Mouse (Mus musculus): ENCODE measurements around the gene Ctnnd2. TPM values are rescaled to one million over a fixed set of nuclear protein-coding genes. Genes with fewer than 3 reads are reported as not detected.

The Ctnnd2 gene
- polyA plus RNA-seq, 1 experiment from 2014 or later: 0.91 TPM

DNA sequence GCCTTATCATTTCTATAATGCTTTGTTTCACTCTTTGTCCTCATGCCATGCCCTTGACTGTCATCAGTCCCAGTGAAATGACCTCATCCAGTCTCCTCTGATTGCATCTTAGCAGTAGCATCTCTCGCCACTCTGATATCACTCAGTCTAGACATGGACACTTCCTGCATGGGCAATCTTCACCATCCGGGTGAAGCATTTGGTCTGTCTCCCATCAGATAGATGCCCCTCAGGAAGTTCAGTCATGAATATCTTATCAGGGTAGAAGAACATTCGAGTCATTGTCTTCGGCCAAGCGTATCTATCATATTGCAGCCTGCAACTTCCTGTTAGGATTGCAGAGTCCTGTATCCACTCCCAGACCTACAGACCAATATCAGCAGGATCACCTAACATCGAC lies 523.5 kb downstream of the Ctnnd2 start:
- no peak for ATAC-seq (ENCODE audit: extremely low read depth, insufficient number of reproducible peaks, low FRiP score, low TSS enrichment)
- H3K36me3 ChIP-seq: no peaks in the 10 kb centered on the region

GRCm38 (mm10) chr15:30697356-30697755 lies 525.0 kb downstream of the Ctnnd2 start:
- 72% methylated on average over 5 of the region's 5 CpGs for WGBS
- ATAC-seq (ENCODE audit: extremely low read depth, insufficient number of reproducible peaks, low FRiP score, low TSS enrichment): no peak

More for the DNA sequence above, 523.5 kb downstream of the Ctnnd2 start:
- Histone ChIP-seq H3K27ac (replicated peaks) (no peak overlapping the region), H3K9me3 (no peaks in the 10 kb centered on the region), H3K9ac (no peak overlapping the region), H3K27me3 (replicated peaks) (no peaks in the 10 kb centered on the region), H3K4me1 (peaks cover 9% of the 10 kb centered on the region; the same call in 1 of the 2 replicates), H3K4me3 (no peak overlapping the region), H3K4me2 (no peak overlapping the region)
- 55% methylated on average over 6 of the region's 6 CpGs for WGBS

DNA sequence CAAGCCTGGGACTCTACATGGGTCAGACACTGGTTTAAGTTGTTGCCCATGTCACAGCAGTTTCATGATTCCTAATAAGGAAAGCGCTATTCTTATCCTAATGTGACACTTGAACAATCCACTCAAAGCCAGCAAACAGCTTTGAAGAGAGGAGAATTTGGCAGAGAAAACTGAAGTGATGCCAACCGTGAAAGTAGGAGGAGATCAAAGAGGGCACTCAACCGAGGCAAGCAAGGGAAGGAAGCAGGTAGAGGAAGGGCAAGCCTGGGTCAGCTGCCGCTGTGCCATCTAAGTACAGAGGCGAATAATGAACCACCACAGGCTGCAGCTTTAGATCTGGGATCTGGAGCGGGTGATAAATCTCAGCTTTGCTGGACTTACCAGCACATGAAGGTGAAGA lies 528.4 kb downstream of the Ctnnd2 start:
- no peak overlapping the region for H3K27ac ChIP-seq (replicated peaks)
- H3K27me3 ChIP-seq (replicated peaks): no peaks in the 10 kb centered on the region
- no peak overlapping the region for H3K4me2 ChIP-seq
- H3K9ac ChIP-seq: no peak overlapping the region
- no peaks in the 10 kb centered on the region for H3K36me3 ChIP-seq
- H3K4me1 ChIP-seq: peaks cover 12% of the 10 kb centered on the region; the same call in 1 of the 2 replicates
- no peak overlapping the region for H3K4me3 ChIP-seq
- ATAC-seq (ENCODE audit: extremely low read depth, insufficient number of reproducible peaks, low FRiP score, low TSS enrichment): no peak
- 58% methylated on average over 6 of the region's 6 CpGs for WGBS
- H3K9me3 ChIP-seq: no peaks in the 10 kb centered on the region

More at GRCm38 (mm10) chr15:30697356-30697755, 525.0 kb downstream of the Ctnnd2 start:
- no peak overlapping the region for H3K4me3 ChIP-seq
- peaks cover 13% of the 10 kb centered on the region; the same call in 1 of the 2 replicates for H3K4me1 ChIP-seq
- H3K4me2 ChIP-seq: no peak overlapping the region
- no peak overlapping the region for H3K9ac ChIP-seq
- H3K27me3 ChIP-seq (replicated peaks): no peaks in the 10 kb centered on the region
- no peaks in the 10 kb centered on the region for H3K36me3 ChIP-seq
- no peaks in the 10 kb centered on the region for H3K9me3 ChIP-seq
- H3K27ac ChIP-seq (replicated peaks): no peak overlapping the region

DNA sequence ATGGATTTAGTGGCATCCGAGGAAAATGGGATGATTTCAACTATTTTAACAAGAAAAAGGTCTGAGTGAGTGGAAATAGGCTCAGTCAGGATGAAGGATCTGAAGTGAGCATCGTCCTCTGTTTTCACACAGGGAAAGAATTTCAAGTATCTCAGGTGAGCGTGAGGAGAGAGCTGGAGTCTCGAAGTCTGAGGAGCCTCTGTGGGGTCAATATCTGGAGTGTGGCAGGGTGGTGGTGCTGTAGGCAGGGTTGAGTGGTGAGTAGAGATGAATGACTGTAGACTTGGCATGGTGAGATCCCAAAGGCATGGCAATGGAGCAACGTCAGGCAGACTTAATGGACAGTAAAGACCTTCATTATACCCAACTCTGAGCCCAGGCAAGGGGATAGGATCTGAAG lies 529.2 kb downstream of the Ctnnd2 start:
- Histone ChIP-seq H3K36me3 (no peaks in the 10 kb centered on the region), H3K4me3 (no peak overlapping the region), H3K27ac (replicated peaks) (no peak overlapping the region), H3K4me1 (peaks cover 9% of the 10 kb centered on the region; the same call in 1 of the 2 replicates), H3K9me3 (no peaks in the 10 kb centered on the region), H3K4me2 (no peak overlapping the region), H3K9ac (no peak overlapping the region), H3K27me3 (replicated peaks) (no peaks in the 10 kb centered on the region)
- 74% methylated on average over 5 of the region's 5 CpGs for WGBS
- ATAC-seq (ENCODE audit: extremely low read depth, insufficient number of reproducible peaks, low FRiP score, low TSS enrichment): no peak

DNA sequence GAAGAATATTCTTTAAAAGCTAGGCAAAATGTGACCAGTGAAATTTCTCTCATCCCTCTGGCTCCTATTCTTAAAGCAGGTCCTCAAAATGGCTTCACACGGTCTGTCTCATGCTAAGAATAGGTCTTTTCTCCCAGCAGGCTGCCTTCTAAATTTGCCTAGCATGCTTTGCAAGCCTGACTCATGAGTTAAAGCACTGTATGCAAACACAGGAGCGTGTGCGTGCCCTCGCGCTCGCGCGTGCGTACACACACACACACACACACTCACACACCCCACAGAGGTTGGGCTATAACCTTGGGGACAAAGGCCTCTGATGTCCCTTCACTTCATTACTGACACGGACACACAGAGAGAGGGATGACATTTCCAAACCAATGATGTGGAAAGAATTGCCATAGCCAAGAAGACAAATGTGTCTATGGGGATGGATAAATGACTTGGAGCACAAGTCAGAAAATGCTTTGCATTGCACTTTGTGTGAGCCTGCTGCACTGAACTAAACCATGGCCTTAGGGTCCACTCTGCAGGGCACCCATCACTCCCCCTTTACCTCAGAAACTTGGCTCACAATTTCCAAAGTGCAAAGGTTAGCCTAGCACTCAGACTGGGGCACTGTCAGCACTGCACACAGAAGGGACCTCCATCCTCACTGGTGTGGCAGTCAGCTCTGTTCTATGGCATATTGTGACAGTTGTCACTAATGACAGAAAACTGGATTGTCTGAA lies 536.8 kb downstream of the Ctnnd2 start:
- no peak overlapping the region for H3K4me2 ChIP-seq
- WGBS: 85% methylated on average over 10 of the region's 10 CpGs
- H3K9me3 ChIP-seq: no peaks in the 10 kb centered on the region
- H3K36me3 ChIP-seq: no peaks in the 10 kb centered on the region
- no peak overlapping the region for H3K4me3 ChIP-seq
- H3K4me1 ChIP-seq: no peaks in the 10 kb centered on the region
- no peak for ATAC-seq (ENCODE audit: extremely low read depth, insufficient number of reproducible peaks, low FRiP score, low TSS enrichment)
- H3K9ac ChIP-seq: no peak overlapping the region
- no peak overlapping the region for H3K27ac ChIP-seq (replicated peaks)
- no peaks in the 10 kb centered on the region for H3K27me3 ChIP-seq (replicated peaks)

DNA sequence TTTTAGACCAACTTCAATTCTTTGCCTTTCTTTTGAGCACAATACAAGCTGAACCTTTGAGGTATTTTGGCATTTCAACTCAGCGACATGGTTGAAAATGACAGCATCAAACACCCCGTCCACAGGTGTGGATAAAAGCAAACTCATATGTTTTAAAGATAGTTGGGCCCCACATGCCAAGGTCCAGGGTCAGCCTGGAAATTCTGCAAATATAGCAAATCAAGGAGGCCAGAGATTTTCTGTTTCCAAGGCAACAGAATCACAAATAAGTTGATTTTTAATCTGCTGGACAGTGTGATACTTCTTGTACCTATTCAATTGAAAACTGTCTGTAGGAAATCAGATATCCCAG lies 537.3 kb downstream of the Ctnnd2 start:
- no peaks in the 10 kb centered on the region for H3K9me3 ChIP-seq
- no peak for ATAC-seq (ENCODE audit: extremely low read depth, insufficient number of reproducible peaks, low FRiP score, low TSS enrichment)
- no peaks in the 10 kb centered on the region for H3K27me3 ChIP-seq (replicated peaks)
- H3K4me1 ChIP-seq: no peaks in the 10 kb centered on the region
- H3K9ac ChIP-seq: no peak overlapping the region
- H3K27ac ChIP-seq (replicated peaks): no peak overlapping the region
- no peaks in the 10 kb centered on the region for H3K36me3 ChIP-seq
- no peak overlapping the region for H3K4me3 ChIP-seq
- 79% methylated on average over 2 of the region's 2 CpGs for WGBS
- no peak overlapping the region for H3K4me2 ChIP-seq

GRCm38 (mm10) chr15:30714823-30715222 lies 542.4 kb downstream of the Ctnnd2 start:
- ATAC-seq (ENCODE audit: extremely low read depth, insufficient number of reproducible peaks, low FRiP score, low TSS enrichment): no peak
- 79% methylated on average over 2 of the region's 2 CpGs for WGBS
- H3K9ac ChIP-seq: no peak overlapping the region
- no peaks in the 10 kb centered on the region for H3K4me1 ChIP-seq
- no peaks in the 10 kb centered on the region for H3K36me3 ChIP-seq
- H3K4me3 ChIP-seq: no peak overlapping the region
- no peaks in the 10 kb centered on the region for H3K27me3 ChIP-seq (replicated peaks)
- no peak overlapping the region for H3K27ac ChIP-seq (replicated peaks)
- no peaks in the 10 kb centered on the region for H3K9me3 ChIP-seq
- no peak overlapping the region for H3K4me2 ChIP-seq

- 56% methylated on average over 3 of the region's 3 CpGs for WGBS
- Histone ChIP-seq H3K36me3 (no peaks in the 10 kb centered on the region), H3K27ac (replicated peaks) (no peak overlapping the region), H3K4me2 (no peak overlapping the region), H3K4me1 (no peaks in the 10 kb centered on the region), H3K9ac (no peak overlapping the region), H3K4me3 (no peak overlapping the region), H3K27me3 (replicated peaks) (no peaks in the 10 kb centered on the region), H3K9me3 (no peaks in the 10 kb centered on the region)
- no peak for ATAC-seq (ENCODE audit: extremely low read depth, insufficient number of reproducible peaks, low FRiP score, low TSS enrichment)
Observed at GRCm38 (mm10) chr15:30718811-30719210, 546.4 kb downstream of the Ctnnd2 start.

DNA sequence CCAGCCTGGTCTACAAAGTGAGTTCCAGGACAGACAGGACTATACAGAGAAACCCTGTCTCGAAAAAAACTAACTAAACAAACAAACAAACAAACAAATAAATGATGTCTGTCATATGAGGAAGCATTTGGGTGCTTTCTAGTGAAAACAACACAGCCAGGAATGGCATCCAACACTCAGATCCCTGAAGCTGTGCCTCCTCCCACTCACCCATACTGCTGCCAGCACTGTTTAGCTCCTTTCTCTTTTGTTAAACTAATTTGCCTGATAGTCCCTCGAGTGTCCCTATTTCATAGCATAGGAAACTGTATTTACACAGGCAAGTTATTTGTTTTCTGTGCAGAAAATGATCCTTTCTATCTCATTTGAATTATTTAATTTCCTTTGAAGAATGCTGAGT lies 546.8 kb downstream of the Ctnnd2 start:
- Histone ChIP-seq H3K4me2 (no peak overlapping the region), H3K27me3 (replicated peaks) (no peaks in the 10 kb centered on the region), H3K27ac (replicated peaks) (no peak overlapping the region), H3K4me1 (no peaks in the 10 kb centered on the region), H3K9me3 (no peaks in the 10 kb centered on the region), H3K4me3 (no peak overlapping the region), H3K9ac (no peak overlapping the region), H3K36me3 (no peaks in the 10 kb centered on the region)
- no peak for ATAC-seq (ENCODE audit: extremely low read depth, insufficient number of reproducible peaks, low FRiP score, low TSS enrichment)
- WGBS: 64% methylated on average over 2 of the region's 2 CpGs

DNA sequence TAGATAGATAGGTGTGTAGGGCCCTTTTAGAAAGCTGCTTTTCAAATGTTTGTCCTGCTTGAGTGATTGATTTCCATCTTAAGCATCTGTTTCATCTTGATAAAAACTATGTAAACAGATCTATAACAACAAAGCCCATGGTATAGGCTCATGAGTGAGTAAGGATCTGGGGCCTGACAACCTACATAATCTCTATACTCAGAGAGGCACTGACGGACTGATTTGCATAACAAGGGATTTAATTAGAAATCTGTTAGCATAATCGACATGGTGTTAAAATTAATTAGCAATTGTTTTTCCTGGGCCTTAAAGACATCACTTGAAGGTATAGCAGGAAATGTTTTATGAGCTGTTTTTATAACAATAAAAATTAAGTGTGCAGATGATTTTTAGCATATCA lies 548.7 kb downstream of the Ctnnd2 start:
- ATAC-seq (ENCODE audit: extremely low read depth, insufficient number of reproducible peaks, low FRiP score, low TSS enrichment): no peak
- H3K4me3 ChIP-seq: no peak overlapping the region
- 66% methylated on average over 2 of the region's 2 CpGs for WGBS

DNA sequence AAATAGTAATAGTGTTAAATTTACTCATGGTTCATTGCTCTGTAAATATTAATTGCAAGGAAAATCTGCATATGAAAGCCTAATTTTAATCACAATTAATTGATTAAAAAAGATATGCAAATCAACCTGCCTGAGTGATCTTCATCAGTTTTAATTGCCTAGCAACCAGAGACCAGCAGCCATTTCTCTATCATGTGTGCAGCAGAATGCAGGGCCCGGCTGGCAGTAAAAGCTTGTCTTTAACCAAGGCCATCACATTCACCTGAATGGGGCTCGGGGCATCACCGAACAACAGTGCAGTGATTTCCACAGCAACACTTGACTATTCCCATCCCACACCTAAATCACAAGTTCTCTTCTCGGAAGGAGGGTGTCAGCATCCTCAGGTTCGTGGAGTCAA lies 553.7 kb downstream of the Ctnnd2 start:
- Histone ChIP-seq H3K9me3 (no peaks in the 10 kb centered on the region), H3K4me1 (no peaks in the 10 kb centered on the region), H3K36me3 (no peaks in the 10 kb centered on the region), H3K4me2 (no peak overlapping the region), H3K4me3 (no peak overlapping the region), H3K27ac (replicated peaks) (no peak overlapping the region), H3K9ac (no peak overlapping the region), H3K27me3 (replicated peaks) (no peaks in the 10 kb centered on the region)
- WGBS: 83% methylated on average over 5 of the region's 5 CpGs
- no peak for ATAC-seq (ENCODE audit: extremely low read depth, insufficient number of reproducible peaks, low FRiP score, low TSS enrichment)

More for the DNA sequence above, 548.7 kb downstream of the Ctnnd2 start:
- no peaks in the 10 kb centered on the region for H3K9me3 ChIP-seq
- no peak overlapping the region for H3K9ac ChIP-seq
- H3K27me3 ChIP-seq (replicated peaks): no peaks in the 10 kb centered on the region
- H3K4me1 ChIP-seq: no peaks in the 10 kb centered on the region
- H3K4me2 ChIP-seq: no peak overlapping the region
- no peaks in the 10 kb centered on the region for H3K36me3 ChIP-seq
- no peak overlapping the region for H3K27ac ChIP-seq (replicated peaks)

DNA sequence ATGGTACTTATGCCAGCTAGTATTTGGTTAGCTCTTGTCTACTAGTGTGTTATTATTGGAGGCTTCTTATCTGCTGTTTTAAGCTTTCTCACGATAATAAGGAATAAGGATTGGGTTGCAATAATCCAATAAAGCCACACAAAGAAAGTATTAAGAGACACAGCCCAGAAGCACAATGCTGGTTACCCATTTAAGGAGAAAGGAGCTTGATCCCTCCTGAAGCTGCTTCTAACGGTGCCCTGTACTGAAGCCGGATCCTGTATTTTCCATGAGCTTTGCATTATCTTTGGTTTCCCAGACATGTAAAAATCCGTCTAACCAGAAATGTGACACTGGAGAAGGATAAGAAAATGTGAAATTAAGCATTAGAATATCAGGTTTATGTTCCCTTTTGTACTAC lies 565.8 kb downstream of the Ctnnd2 start:
- no peak for ATAC-seq (ENCODE audit: extremely low read depth, insufficient number of reproducible peaks, low FRiP score, low TSS enrichment)
- Histone ChIP-seq H3K9me3 (no peaks in the 10 kb centered on the region), H3K27me3 (replicated peaks) (no peaks in the 10 kb centered on the region), H3K36me3 (no peaks in the 10 kb centered on the region), H3K4me1 (no peaks in the 10 kb centered on the region), H3K27ac (replicated peaks) (no peak overlapping the region), H3K9ac (no peak overlapping the region), H3K4me2 (no peak overlapping the region), H3K4me3 (no peak overlapping the region)
- WGBS: 58% methylated on average over 4 of the region's 4 CpGs
